Mouse (Mus musculus) myocyte (in vitro differentiated cells): ENCODE data around the gene Il4i1. TPM values are rescaled to one million over a fixed set of nuclear protein-coding genes. Genes with fewer than 3 reads are reported as not detected.

Experiments
- H3K27me3 ChIP-seq: one replicate; pipeline ENCODE4 v1.6.1; 2011; ENCODE audit not compliant: control insufficient read depth, insufficient read depth, insufficient read length
- H3K36me3 ChIP-seq: one replicate; pipeline ENCODE4 v1.6.1; 2011; ENCODE audit not compliant: control insufficient read depth, insufficient read depth
- H3K4me2 ChIP-seq: one replicate; pipeline ENCODE4 v1.6.1; 2011; ENCODE audit warnings: low read depth, control low read depth
- H3K4me3 ChIP-seq: one replicate; pipeline ENCODE4 v1.5.1; 2011; ENCODE audit warnings: mild to moderate bottlenecking, control low read depth, moderate library complexity
- H3K79me2 ChIP-seq: one replicate; pipeline ENCODE4 v1.6.1; 2011; ENCODE audit not compliant: control insufficient read depth, insufficient read depth
- H3ac ChIP-seq: one replicate; pipeline ENCODE4 v1.6.1; 2011; ENCODE audit not compliant: control insufficient read depth, insufficient read length
- CEBPB ChIP-seq: IDR thresholded peaks from 2 replicates; pipeline ENCODE4 v1.6.1; 2011; ENCODE audit warnings: mild to moderate bottlenecking, moderate library complexity; ENCODE audit not compliant: poor library complexity, insufficient read depth, severe bottlenecking
- E2F4 ChIP-seq: IDR thresholded peaks from one replicate; pipeline ENCODE4 v1.6.1; 2011; ENCODE audit warnings: mild to moderate bottlenecking, control low read depth, moderate library complexity; ENCODE audit not compliant: insufficient read depth
- MAX ChIP-seq: IDR thresholded peaks from one replicate; pipeline ENCODE4 v1.6.1; 2011; ENCODE audit warnings: low read depth, mild to moderate bottlenecking, control low read depth
- MYOD1 ChIP-seq, 3 experiments: IDR thresholded peaks; one replicate each; pipeline ENCODE4 v1.6.1; 2011; ENCODE audit warnings: control low read depth in 2 of 3, low read depth in 2 of 3, mild to moderate bottlenecking in 2 of 3, moderate library complexity in 1 of 3; ENCODE audit not compliant: insufficient read length in 2 of 3, control insufficient read depth in 1 of 3
- MYOG ChIP-seq, 3 experiments: IDR thresholded peaks; one replicate each; pipeline ENCODE4 v1.6.1; 2011; ENCODE audit warnings: control low read depth in 2 of 3, low read depth in 2 of 3, mild to moderate bottlenecking in 2 of 3; ENCODE audit not compliant: insufficient read length in 2 of 3, control insufficient read depth in 1 of 3, insufficient read depth in 1 of 3
- POLR2A ChIP-seq: IDR thresholded peaks from one replicate; pipeline ENCODE4 v1.6.1; 2011; ENCODE audit warnings: low read depth, mild to moderate bottlenecking, control low read depth, moderate library complexity; ENCODE audit not compliant: insufficient read length
- POLR2AphosphoS2 ChIP-seq: IDR thresholded peaks from one replicate; pipeline ENCODE4 v1.6.1; 2011; ENCODE audit warnings: low read depth, control low read depth; ENCODE audit not compliant: insufficient read length
- REST ChIP-seq: IDR thresholded peaks from one replicate; pipeline ENCODE4 v1.6.1; 2011; ENCODE audit warnings: mild to moderate bottlenecking, control low read depth, moderate library complexity; ENCODE audit not compliant: insufficient read depth, insufficient read length
- SRF ChIP-seq: IDR thresholded peaks from one replicate; pipeline ENCODE4 v1.6.1; 2011; ENCODE audit warnings: low read depth; ENCODE audit not compliant: control insufficient read depth, insufficient read length
- TCF12 ChIP-seq: IDR thresholded peaks from one replicate; pipeline ENCODE4 v1.6.1; 2011; ENCODE audit warnings: mild to moderate bottlenecking, control low read depth; ENCODE audit not compliant: poor library complexity, insufficient read depth, severe bottlenecking
- TCF3 ChIP-seq: IDR thresholded peaks from one replicate; pipeline ENCODE4 v1.6.1; 2011; ENCODE audit warnings: low read depth, control low read depth; ENCODE audit not compliant: insufficient read length
- USF1 ChIP-seq: IDR thresholded peaks from one replicate; pipeline ENCODE4 v1.6.1; 2011; ENCODE audit warnings: low read depth, mild to moderate bottlenecking, control low read depth, moderate library complexity
- polyA plus RNA-seq: library from polyadenylated mRNA; unstranded; fragments of >200 nt; fragmentation: generic; extraction: Trizol; gene quantifications from one replicate; pipeline ENCODE4 v1.2.1, GENCODE M21; 2012; ENCODE audit warnings: missing spikeins

The Il4i1 gene
- polyA plus RNA-seq, 1 experiment, result 1.9 TPM

DNA sequence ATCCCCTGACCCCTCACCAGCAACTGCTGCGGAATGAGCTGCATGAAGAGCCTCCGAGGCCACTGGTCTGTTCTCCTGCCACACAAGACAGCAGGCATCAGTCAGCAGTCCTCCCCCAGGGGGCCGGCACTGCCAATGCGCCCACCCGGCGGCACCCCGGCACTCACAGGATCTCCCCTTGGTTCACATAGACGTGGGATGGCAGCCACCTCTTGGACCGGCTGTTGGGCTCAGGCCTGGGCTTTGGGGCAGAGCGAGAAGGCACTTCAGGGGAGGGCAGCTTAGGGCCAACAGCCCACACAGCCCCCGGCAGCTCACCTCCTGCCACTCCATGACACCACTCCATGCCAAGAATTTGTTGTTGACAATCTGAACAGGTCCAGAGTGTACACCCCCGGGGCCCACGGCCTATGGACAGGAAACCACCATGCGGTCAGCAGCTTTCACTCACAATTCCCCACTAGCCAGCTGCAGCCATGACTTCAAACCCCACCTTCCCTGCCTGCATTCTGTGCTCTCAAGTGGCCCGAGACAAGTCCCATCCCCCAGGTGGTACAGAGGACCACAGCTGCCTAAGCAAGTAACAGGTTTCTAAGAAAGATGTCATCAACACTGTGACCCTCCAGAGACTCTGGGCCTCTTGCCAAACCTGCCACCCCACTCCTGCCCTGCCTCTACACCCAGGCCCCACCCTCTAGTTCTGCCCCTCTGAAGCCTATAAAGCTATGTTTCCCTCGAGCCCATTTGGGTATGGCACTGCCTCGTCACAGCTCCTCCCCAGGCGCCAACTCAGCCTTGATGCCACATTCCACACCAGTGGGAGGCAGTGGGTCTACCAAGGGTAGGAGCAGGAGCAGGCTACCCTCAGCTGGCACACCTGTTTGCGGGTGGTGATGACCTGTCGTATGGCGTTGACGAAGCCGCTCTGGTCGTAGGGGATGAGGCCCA lies 48.7 kb downstream of the Il4i1 start:
- Histone ChIP-seq H3K27me3 (no peaks in the 10 kb centered on the region), H3K79me2 (peaks cover 49% of the 10 kb centered on the region), H3K36me3 (peaks cover 5% of the 10 kb centered on the region), H3K4me2 (peak overlapping the region; percentile 92), H3K4me3 (no peak overlapping the region), H3ac (no peak overlapping the region)
- no peak for TF ChIP-seq TCF12
- TF ChIP-seq POLR2AphosphoS2, result peak; percentile 70
- no peak for TF ChIP-seq MAX
- no peak for TF ChIP-seq TCF3
- TF ChIP-seq MYOD1 (IDR thresholded peaks at IDR 0.05; ENCODE audit: control insufficient read depth in 1 of 3, insufficient read length in 2 of 3, low read depth in 2 of 3), result peak in 2 of 3 experiments; percentile 33 to 68
- TF ChIP-seq CEBPB, result no peak
- no peak for TF ChIP-seq SRF
- TF ChIP-seq USF1, result no peak
- peak; percentile 27 for TF ChIP-seq POLR2A
- TF ChIP-seq E2F4, result no peak
- no peak for TF ChIP-seq REST
- peak in 1 of 3 experiments; percentile 61 for TF ChIP-seq MYOG (IDR thresholded peaks at IDR 0.05; ENCODE audit: control insufficient read depth in 1 of 3, insufficient read depth in 1 of 3, insufficient read length in 2 of 3, low read depth in 2 of 3)

DNA sequence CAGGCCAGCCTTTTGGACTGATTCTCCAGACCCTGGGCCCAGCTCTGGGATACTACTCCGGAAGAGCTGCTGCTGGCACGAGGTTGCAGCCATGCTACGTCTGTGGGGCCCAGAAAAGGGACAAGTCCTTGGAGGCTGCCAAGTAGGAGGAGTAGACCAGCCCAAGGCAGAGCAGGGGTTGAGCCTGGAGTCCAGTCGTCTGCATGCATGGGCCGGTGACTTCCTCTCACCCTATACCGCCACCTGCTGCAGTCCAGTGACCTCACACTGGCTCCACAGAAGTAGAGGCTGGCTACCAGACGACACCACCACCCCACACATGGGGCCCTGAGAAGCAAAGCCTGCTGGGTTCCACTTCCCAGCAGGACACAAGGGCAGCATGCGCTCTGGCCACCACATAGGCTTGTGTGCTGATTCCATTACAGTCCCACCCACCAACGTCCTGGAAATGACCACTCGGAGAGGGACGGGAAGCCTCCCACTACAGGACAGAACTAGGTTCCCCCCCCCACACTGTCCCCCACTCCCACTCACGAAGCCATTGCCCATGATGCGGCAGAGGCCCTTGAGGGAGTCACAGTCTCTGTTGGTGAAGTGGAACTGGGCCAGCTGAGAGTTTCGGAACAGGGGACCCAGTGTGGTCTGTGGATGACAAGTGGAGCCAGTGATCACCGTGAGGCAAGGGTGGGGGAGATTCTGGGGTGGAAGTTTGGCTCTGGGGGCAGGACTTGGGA lies 50.3 kb downstream of the Il4i1 start:
- no peak for TF ChIP-seq MYOG (IDR thresholded peaks at IDR 0.05; ENCODE audit: control insufficient read depth in 1 of 3, insufficient read depth in 1 of 3, insufficient read length in 2 of 3, low read depth in 2 of 3)
- peak; percentile 64 for TF ChIP-seq POLR2AphosphoS2
- peak in 1 of 3 experiments; percentile 31 for TF ChIP-seq MYOD1 (IDR thresholded peaks at IDR 0.05; ENCODE audit: control insufficient read depth in 1 of 3, insufficient read length in 2 of 3, low read depth in 2 of 3)
- TF ChIP-seq REST, result no peak
- H3K4me3 ChIP-seq, result no peak overlapping the region
- peaks cover 49% of the 10 kb centered on the region for H3K79me2 ChIP-seq
- peak overlapping the region; percentile 92 for H3K4me2 ChIP-seq
- H3ac ChIP-seq, result no peak overlapping the region
- H3K36me3 ChIP-seq, result peaks cover 3% of the 10 kb centered on the region
- no peaks in the 10 kb centered on the region for H3K27me3 ChIP-seq

GRCm38 (mm10) chr7:44867010-44867702 lies 51.0 kb downstream of the Il4i1 start:
- Histone ChIP-seq H3K27me3 (no peaks in the 10 kb centered on the region), H3K4me2 (peak overlapping the region; percentile 92), H3K79me2 (peaks cover 49% of the 10 kb centered on the region), H3K4me3 (peak overlapping the region; percentile 19), H3ac (no peak overlapping the region), H3K36me3 (no peaks in the 10 kb centered on the region)
- TF ChIP-seq USF1 (no peak), REST (no peak), MYOD1 (IDR thresholded peaks at IDR 0.05; ENCODE audit: control insufficient read depth in 1 of 3, insufficient read length in 2 of 3, low read depth in 2 of 3) (peak in 1 of 3 experiments; percentile 56), POLR2AphosphoS2 (peak; percentile 39), TCF3 (no peak), MYOG (IDR thresholded peaks at IDR 0.05; ENCODE audit: control insufficient read depth in 1 of 3, insufficient read depth in 1 of 3, insufficient read length in 2 of 3, low read depth in 2 of 3) (peak in 1 of 3 experiments; percentile 13), E2F4 (no peak)

GRCm38 (mm10) chr7:44867802-44868201 lies 51.6 kb downstream of the Il4i1 start:
- Histone ChIP-seq H3ac (no peak overlapping the region), H3K27me3 (no peaks in the 10 kb centered on the region), H3K4me3 (peak overlapping the region; percentile 19), H3K36me3 (no peaks in the 10 kb centered on the region), H3K79me2 (peaks cover 49% of the 10 kb centered on the region), H3K4me2 (peak overlapping the region; percentile 92)
- TF ChIP-seq TCF3 (no peak), POLR2AphosphoS2 (no peak), SRF (no peak), USF1 (no peak), CEBPB (no peak), E2F4 (no peak), POLR2A (no peak), TCF12 (no peak), MYOD1 (IDR thresholded peaks at IDR 0.05; ENCODE audit: control insufficient read depth in 1 of 3, insufficient read length in 2 of 3, low read depth in 2 of 3) (no peak), MYOG (IDR thresholded peaks at IDR 0.05; ENCODE audit: control insufficient read depth in 1 of 3, insufficient read depth in 1 of 3, insufficient read length in 2 of 3, low read depth in 2 of 3) (no peak), MAX (no peak), REST (no peak)
